Mouse (Mus musculus) bone marrow macrophage, adult 2 months (primary cell): ENCODE data around the gene Vps8.

Experiments
- CTCF ChIP-seq: IDR thresholded peaks from 2 replicates; pipeline ENCODE4 v1.5.1; 2012; ENCODE audit warnings: low read depth, mild to moderate bottlenecking, low read length, moderate library complexity
- POLR2A ChIP-seq: IDR thresholded peaks from 2 replicates; pipeline ENCODE4 v1.6.1; 2012; ENCODE audit warnings: mild to moderate bottlenecking, low read depth, low read length, borderline replicate concordance

DNA sequence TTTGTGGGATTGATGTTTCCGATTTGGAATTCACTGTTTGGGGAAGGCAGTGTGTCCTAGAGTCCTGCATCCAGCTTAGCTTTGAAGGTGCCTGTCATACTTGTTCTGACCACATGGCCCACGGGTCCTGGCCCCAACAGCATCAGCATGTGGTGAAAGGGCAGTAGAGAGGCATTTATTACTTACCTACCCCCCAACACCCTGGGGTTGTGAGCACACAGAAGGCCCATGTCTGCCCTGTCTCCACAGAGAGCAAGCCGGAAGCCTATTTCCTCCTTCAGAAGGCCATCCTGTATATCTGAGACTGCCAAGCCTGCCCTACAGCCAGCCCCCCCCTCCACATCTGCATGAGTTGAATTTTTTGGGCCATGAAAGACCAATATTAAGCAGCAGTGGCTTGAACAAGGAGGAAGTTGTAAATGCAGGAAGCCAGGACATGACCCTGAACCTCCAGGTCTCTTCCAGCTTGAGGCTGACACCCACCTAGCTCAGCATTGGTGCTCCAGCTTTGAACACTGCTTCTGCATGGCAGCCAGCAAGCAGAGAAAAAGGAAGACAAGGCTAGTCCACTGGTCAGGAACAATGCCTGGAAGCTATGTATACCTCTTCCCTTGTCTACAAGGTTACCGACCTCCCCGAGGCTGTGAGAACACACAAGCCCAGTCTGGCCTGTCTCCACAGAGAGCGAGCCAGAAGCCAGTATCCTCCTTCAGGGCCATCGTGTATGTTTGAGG is 218.0 kb downstream of the Vps8 start:
- TF ChIP-seq POLR2A, result no peak
- no peak for TF ChIP-seq CTCF
